Mouse (Mus musculus) kidney, embryonic 15.5 days (tissue): ENCODE measurements around the gene Tead4. TPM values are rescaled to one million over a fixed set of nuclear protein-coding genes. Genes with fewer than 3 reads are reported as not detected.

Source experiments
- ATAC-seq: fragments of 200-750 bp; cut with Nextera tagmentation; replicated peaks from 2 replicates; pipeline ENCODE4 v1.8.0; 2017; ENCODE audit warnings: moderate TSS enrichment; ENCODE audit not compliant: low FRiP score
- H3K27ac ChIP-seq: fragments of 300-500 bp; sonication (generic); 2 replicates; pipeline ENCODE4 v1.5.1; 2015; ENCODE audit warnings: mild to moderate bottlenecking, inconsistent platforms
- H3K27me3 ChIP-seq: fragments of 300-500 bp; sonication (generic); 2 replicates; pipeline ENCODE4 v1.6.1; 2015; ENCODE audit warnings: inconsistent platforms
- H3K36me3 ChIP-seq: fragments of 300-500 bp; sonication (generic); 2 replicates; pipeline ENCODE4 v1.6.1; 2015; ENCODE audit warnings: inconsistent platforms
- H3K4me1 ChIP-seq: fragments of 300-500 bp; sonication (generic); 2 replicates; pipeline ENCODE4 v1.6.1; 2015; ENCODE audit warnings: inconsistent platforms
- H3K4me2 ChIP-seq: fragments of 300-500 bp; sonication (generic); 2 replicates; pipeline ENCODE4 v1.6.1; 2015; ENCODE audit warnings: moderate library complexity, mild to moderate bottlenecking, inconsistent platforms
- H3K4me3 ChIP-seq: fragments of 300-500 bp; sonication (generic); replicated peaks from 2 replicates; pipeline ENCODE4 v1.5.1; 2015; ENCODE audit warnings: mild to moderate bottlenecking, inconsistent platforms
- H3K9ac ChIP-seq: fragments of 300-500 bp; sonication (generic); 2 replicates; pipeline ENCODE4 v1.6.1; 2015; ENCODE audit warnings: mild to moderate bottlenecking, inconsistent platforms
- H3K9me3 ChIP-seq: fragments of 300-500 bp; sonication (generic); replicated peaks from 2 replicates; pipeline ENCODE4 v1.6.1; 2016; ENCODE audit warnings: inconsistent platforms
- WGBS: fragments of 180-500 bp; shearing (Covaris S2); methylation state at CpG from one replicate; pipeline ENCODE4 v1.1.7; 2015; ENCODE audit warnings: mixed read lengths; 5-methylcytosine and 5-hydroxymethylcytosine counted together
- polyA plus RNA-seq: library from polyadenylated mRNA; unstranded; fragments of >200 nt; fragmentation: Nextera tagmentation; extraction: Ambion mirVana; gene quantifications from 2 replicates; pipeline ENCODE4 v1.2.1, GENCODE M21; 2015

The Tead4 gene
- polyA plus RNA-seq, 1 experiment from 2014 or later = 2.5 TPM

DNA sequence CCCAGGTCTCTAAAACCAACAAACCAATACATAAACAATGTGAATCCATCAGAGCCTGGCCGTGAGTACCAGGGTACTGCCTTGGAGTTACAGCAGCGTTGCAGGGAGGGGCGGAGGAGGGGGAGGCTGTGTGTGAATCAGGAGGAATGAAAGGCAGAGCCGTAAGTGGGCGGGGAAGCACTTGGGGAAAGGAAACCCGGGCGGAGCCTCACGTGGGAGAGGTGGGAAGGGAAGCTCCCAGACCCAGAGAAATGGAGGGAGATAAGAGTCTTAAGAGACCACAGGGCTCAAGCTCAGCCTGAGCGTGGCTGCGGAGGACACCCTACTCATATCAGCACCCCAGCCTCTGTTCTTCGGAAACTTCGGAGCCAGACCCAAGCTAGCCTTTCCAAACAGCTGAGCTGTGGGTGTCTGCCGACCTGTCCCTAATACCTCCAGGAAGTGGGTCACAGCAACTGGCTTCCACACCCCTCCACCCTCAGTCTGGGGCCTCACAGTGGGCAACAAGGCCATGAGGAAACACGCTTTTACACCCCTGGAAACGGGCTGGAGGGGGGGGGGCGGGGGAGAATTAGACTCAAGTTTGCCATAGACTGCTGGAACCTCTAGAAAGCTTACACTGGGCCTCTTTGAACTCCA lies 14.7 kb downstream of the Tead4 start:
- peak overlapping the region; percentile 63 for H3K4me2 ChIP-seq
- no peaks in the 10 kb centered on the region for H3K36me3 ChIP-seq
- peak; percentile 92 for ATAC-seq
- WGBS = 5% methylated on average over 16 of the region's 16 CpGs
- no peaks in the 10 kb centered on the region for H3K9me3 ChIP-seq
- no peaks in the 10 kb centered on the region; the same call in 1 of the 2 replicates for H3K27me3 ChIP-seq
- H3K27ac ChIP-seq = peak overlapping the region; percentile 33; the same call in 1 of the 2 replicates
- peak overlapping the region; percentile 34 for H3K4me3 ChIP-seq
- H3K4me1 ChIP-seq = peaks cover 24% of the 10 kb centered on the region
- peak overlapping the region; percentile 29; the same call in 1 of the 2 replicates for H3K9ac ChIP-seq

DNA sequence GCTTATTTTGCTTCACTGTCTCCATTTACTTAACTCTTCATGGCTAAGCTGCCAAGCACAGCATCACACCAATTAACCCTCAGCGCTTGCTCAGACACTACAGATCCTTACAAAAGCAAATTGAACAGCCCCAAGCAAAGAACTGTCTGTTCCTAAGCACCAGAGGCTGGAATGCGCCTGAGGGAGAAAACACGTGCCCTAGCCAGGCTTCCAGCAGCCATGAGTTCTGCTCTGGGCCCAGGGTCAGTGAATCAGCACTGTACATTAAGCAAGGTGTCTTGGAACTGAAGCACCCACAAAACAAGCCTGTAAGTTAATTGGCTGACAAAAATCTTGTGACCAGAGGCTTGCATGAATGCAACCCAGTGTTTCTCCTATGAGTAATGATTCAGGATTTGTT lies 18.5 kb downstream of the Tead4 start:
- H3K9ac ChIP-seq = no peak overlapping the region
- no peaks in the 10 kb centered on the region for H3K27me3 ChIP-seq
- H3K36me3 ChIP-seq = no peaks in the 10 kb centered on the region
- 69% methylated on average over 3 of the region's 3 CpGs for WGBS
- H3K9me3 ChIP-seq = no peaks in the 10 kb centered on the region
- no peak overlapping the region for H3K4me2 ChIP-seq
- H3K4me1 ChIP-seq = peaks cover 44% of the 10 kb centered on the region
- ATAC-seq = no peak
- no peak overlapping the region for H3K27ac ChIP-seq
- no peak overlapping the region for H3K4me3 ChIP-seq

DNA sequence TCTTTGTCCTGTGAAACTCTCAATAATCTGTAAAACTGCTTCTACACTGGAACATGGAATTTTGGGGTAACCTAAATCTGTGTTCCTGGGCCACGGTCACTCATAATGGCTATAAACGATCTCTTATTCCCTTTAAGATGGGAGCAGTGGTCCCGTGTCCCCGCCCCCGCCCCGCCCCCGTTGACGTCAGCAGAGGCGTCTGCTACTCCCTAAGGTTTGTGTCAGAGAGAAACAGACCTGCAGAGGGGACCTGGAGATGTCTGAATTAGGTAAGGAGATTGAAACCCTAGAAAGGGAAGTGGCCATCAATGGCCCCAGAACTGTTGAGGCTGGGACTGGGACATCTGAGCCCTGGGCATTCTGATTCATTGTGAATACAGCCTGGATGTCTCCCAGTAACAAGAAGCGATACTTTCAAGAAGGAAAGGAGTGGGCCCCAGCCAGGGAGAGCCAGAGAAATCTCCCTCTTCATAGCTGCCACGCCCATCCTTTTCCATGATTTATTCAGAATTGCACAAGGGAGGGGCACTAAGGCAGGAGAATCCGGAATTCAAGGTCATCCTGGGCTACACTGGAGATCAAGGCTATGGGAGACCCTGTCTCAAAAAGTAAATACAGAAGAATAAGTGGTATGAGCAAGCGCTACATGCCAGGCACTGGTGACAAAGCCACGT lies 20.0 kb downstream of the Tead4 start:
- H3K9me3 ChIP-seq = no peaks in the 10 kb centered on the region
- no peak overlapping the region for H3K27ac ChIP-seq
- no peak for ATAC-seq
- no peak overlapping the region for H3K4me3 ChIP-seq
- no peak overlapping the region for H3K9ac ChIP-seq
- 48% methylated on average over 14 of the region's 14 CpGs for WGBS
- no peaks in the 10 kb centered on the region for H3K27me3 ChIP-seq
- no peak overlapping the region for H3K4me2 ChIP-seq
- no peaks in the 10 kb centered on the region for H3K36me3 ChIP-seq
- peaks cover 36% of the 10 kb centered on the region for H3K4me1 ChIP-seq

DNA sequence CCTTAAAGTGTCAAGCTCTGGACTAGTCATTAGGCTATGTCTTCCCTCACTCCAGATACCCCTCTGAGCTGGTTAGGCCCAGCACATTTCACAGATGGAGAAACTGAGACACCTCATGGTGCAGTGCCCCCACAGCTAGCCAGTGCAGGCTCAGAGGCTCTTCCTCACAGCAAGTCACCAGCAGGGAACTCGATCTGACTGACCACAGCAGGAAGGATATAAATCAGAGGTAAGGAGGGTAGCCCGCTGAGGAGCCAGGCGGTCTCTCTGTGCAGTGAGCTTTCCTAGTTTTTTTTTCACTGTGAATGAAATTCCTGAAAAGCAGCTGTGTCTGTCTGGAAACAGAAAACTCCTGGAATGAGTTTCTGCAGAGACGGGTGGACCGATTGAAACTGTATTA lies 21.0 kb downstream of the Tead4 start:
- Histone ChIP-seq H3K9me3 (no peaks in the 10 kb centered on the region), H3K27me3 (no peaks in the 10 kb centered on the region), H3K9ac (no peak overlapping the region), H3K4me3 (no peak overlapping the region), H3K4me1 (peaks cover 28% of the 10 kb centered on the region), H3K4me2 (no peak overlapping the region), H3K36me3 (no peaks in the 10 kb centered on the region), H3K27ac (no peak overlapping the region)
- ATAC-seq = peak; percentile 77
- 9% methylated on average over 5 of the region's 5 CpGs for WGBS

DNA sequence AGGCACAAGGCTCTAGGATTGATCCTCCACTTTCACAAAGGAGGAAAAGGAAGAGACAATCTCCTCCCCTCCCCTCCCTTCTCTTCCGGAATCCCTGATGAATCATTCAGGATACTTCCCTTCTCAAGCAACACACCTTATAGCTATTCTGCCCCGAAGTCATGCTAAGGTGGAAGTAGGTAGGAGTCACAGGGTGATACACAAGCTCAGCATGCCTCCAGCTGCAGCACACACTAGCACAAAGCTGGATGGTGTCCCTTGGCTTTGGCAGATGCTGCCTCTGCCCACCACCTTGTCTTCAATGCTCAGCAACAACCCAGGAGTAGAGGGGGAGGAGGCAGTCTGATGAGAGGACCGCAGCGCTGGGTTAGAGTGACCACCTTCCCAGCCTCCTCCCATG lies 21.5 kb downstream of the Tead4 start:
- no peak overlapping the region for H3K4me3 ChIP-seq
- WGBS = 54% methylated on average over 4 of the region's 4 CpGs

DNA sequence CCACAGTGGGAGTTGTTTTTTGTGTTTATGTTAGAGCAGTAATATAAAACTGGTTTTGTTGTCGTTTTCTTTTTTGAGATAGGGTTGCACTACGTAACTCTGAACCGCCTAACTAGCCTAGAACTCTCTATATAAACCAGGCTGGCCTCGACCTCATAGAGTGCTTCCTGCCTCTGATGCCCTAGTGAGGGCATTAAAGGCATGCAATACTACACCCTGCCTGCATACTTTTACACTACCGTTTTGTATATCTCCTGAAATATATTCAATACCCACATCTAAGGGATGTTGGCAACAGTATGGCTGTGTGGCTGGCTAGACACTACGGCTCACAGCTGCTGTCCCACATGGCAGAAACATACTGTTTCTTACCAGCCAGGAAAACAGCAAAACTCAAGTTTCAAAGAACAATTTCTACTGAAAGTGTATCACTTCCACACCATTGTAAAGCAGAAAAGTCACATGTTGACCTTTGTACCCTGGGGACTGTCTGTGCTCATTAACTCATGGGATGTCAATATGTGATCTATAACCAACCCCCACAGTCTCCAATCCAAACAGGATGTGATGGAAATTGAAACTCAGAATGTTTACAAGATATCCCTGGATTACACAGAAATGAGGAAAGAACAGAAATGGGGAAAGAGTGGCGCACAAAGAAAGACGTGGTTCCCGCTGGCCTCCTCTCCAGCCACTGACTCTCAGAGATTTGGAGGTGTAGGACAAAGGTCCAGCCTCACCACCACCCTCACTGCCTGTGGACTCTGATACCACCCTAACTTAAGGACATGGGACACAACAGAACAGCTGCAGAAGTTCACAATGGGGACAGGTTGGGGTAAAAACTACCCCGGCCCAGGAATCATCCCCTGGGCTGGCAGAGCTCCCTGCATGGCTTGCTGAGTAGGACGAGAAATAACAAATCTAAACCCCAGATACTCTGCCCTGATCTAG lies 23.2 kb downstream of the Tead4 start:
- no peak overlapping the region for H3K27ac ChIP-seq
- no peak overlapping the region for H3K4me3 ChIP-seq
- no peak overlapping the region for H3K9ac ChIP-seq
- no peaks in the 10 kb centered on the region for H3K9me3 ChIP-seq
- peaks cover 27% of the 10 kb centered on the region for H3K4me1 ChIP-seq
- H3K4me2 ChIP-seq = no peak overlapping the region
- no peaks in the 10 kb centered on the region for H3K27me3 ChIP-seq
- H3K36me3 ChIP-seq = no peaks in the 10 kb centered on the region
- WGBS = 76% methylated on average over 11 of the region's 11 CpGs
- no peak for ATAC-seq

More for the DNA sequence above, 21.5 kb downstream of the Tead4 start:
- peak; percentile 2; the same call in 1 of the 2 replicates for ATAC-seq
- Histone ChIP-seq H3K27ac (no peak overlapping the region), H3K9ac (no peak overlapping the region), H3K4me2 (no peak overlapping the region), H3K4me1 (peaks cover 27% of the 10 kb centered on the region), H3K27me3 (no peaks in the 10 kb centered on the region), H3K9me3 (no peaks in the 10 kb centered on the region), H3K36me3 (no peaks in the 10 kb centered on the region)

DNA sequence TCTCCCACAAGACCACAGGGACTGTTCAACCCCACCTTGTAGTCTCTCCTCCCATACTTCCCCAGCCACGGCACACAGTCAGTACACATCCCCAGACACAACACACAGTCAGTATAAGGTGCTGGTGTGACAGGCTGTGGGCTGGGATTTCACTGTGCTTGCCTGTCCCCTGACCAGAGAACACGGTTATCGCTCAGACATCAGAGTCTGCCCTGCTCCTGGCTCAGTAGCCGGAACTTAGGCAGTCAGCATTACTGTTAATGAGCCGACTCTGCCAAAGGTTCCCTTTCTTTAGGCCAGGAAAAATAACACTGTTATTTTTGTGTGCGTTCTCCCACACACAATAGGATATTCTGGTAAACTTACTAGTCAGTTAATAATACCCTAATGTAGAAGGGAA lies 24.3 kb downstream of the Tead4 start:
- Histone ChIP-seq H3K36me3 (no peaks in the 10 kb centered on the region), H3K9me3 (no peaks in the 10 kb centered on the region), H3K27me3 (no peaks in the 10 kb centered on the region), H3K4me3 (no peak overlapping the region), H3K9ac (no peak overlapping the region), H3K27ac (no peak overlapping the region), H3K4me2 (no peak overlapping the region), H3K4me1 (peaks cover 27% of the 10 kb centered on the region)
- WGBS = 80% methylated on average over 6 of the region's 6 CpGs
- no peak for ATAC-seq

DNA sequence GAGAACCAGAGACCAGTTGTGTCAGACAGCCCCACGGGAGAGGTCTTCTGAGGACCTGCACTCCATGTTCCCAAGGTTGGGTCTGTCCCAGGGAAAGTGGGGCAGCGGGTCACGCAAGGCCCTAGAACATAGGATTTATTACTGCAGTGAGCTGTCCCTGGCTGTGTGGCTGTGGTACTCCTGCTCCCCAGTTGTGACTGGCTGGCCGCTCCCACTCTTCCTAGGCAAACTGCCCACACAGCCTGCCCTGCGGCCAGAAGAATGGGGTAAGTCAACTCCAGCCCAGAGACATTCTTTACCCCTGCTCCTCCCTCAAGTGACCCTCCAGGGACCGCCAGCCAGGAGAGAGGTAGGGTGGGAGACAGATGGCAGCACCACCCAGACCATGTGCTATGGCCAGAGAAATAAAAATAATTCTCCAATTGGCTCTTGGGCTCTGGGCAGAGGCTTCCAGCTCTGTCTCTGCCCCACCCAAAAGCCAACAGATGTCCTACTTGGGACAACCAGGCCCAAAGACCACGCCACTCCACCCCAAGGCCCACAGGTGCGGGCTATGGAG lies 25.0 kb downstream of the Tead4 start:
- 72% methylated on average over 8 of the region's 8 CpGs for WGBS
- no peak overlapping the region for H3K27ac ChIP-seq
- H3K36me3 ChIP-seq = no peaks in the 10 kb centered on the region
- H3K9me3 ChIP-seq = no peaks in the 10 kb centered on the region
- H3K4me2 ChIP-seq = no peak overlapping the region
- H3K4me1 ChIP-seq = peaks cover 22% of the 10 kb centered on the region
- no peak overlapping the region for H3K9ac ChIP-seq
- H3K27me3 ChIP-seq = no peaks in the 10 kb centered on the region
- H3K4me3 ChIP-seq = no peak overlapping the region
- no peak; the same call in 1 of the 2 replicates for ATAC-seq

DNA sequence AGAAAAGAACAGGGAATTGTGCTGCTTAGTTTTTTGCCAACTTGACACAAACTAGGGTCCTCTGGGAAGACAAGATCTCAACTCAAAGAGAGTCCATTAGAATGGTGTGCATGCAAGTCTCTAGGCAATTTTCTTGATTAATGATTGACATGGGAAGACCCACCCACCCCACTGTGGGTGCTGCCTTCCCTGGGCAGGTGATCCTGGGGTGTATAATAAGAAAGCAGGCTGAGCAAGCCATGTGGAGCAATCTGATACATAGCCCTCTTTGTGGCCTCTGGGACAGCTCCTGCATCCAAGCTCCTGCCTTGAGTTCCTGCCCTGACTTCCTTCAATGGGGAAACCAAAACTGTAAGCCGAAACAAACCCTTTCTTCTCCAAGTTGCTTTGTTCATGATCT lies 27.1 kb downstream of the Tead4 start:
- Histone ChIP-seq H3K4me1 (peaks cover 5% of the 10 kb centered on the region; the same call in 1 of the 2 replicates), H3K9me3 (no peaks in the 10 kb centered on the region), H3K4me2 (no peak overlapping the region), H3K9ac (no peak overlapping the region), H3K4me3 (no peak overlapping the region), H3K27me3 (no peaks in the 10 kb centered on the region), H3K27ac (no peak overlapping the region), H3K36me3 (no peaks in the 10 kb centered on the region)
- 81% methylated on average over 1 of the region's 1 CpGs for WGBS
- ATAC-seq = no peak

DNA sequence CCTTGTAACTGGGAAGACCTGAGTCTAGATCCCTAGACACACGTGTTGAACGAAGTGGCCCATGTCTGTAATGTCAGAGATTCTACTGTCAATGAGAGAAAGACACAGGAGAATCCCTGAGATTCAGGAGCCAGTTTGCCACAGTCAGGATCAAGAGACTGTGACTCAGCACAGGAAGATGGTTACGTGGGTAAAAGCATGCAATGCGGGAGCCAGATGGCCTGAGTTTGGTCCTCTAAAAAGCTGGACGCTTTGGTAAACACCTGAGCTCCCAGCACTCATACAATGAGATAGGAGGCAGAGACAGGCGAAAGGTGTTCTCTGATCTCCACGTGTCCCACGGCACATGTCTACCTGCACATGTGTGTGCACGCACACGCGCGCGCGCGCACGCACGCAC lies 27.9 kb downstream of the Tead4 start:
- WGBS = 96% methylated on average over 17 of the region's 17 CpGs
- no peak overlapping the region for H3K4me3 ChIP-seq
- H3K36me3 ChIP-seq = no peaks in the 10 kb centered on the region
- H3K27ac ChIP-seq = no peak overlapping the region
- H3K9ac ChIP-seq = no peak overlapping the region
- H3K27me3 ChIP-seq = no peaks in the 10 kb centered on the region
- H3K4me1 ChIP-seq = peaks cover 5% of the 10 kb centered on the region; the same call in 1 of the 2 replicates
- H3K9me3 ChIP-seq = no peaks in the 10 kb centered on the region
- H3K4me2 ChIP-seq = no peak overlapping the region
- no peak for ATAC-seq

DNA sequence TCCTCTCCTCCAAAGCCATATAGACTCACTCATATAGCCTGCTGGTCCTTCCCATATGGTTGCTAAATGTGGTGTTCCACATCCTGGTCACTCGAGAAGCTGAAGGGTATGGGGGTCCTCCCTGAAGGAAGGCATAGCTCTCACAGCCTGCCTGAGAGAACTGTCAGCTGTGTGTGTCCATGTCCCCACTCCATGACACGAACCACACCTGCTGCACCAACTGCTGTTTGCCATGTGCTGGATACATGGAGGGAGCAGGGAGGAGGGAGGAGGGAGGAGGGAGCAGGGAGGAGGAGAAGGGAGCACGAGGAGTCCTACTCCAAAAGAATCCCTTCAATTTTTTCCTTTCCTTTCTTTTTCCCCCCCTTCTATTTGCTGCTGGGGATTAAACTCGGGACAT lies 30.8 kb downstream of the Tead4 start:
- no peaks in the 10 kb centered on the region for H3K9me3 ChIP-seq
- H3K36me3 ChIP-seq = no peaks in the 10 kb centered on the region
- H3K9ac ChIP-seq = no peak overlapping the region
- no peak overlapping the region for H3K4me3 ChIP-seq
- H3K4me1 ChIP-seq = no peaks in the 10 kb centered on the region
- no peak overlapping the region for H3K27ac ChIP-seq
- 70% methylated on average over 4 of the region's 4 CpGs for WGBS
- H3K27me3 ChIP-seq = no peaks in the 10 kb centered on the region
- no peak for ATAC-seq
- no peak overlapping the region for H3K4me2 ChIP-seq
